In genomic region chr8:112569471-112570141, GRCm38 (mm10) we compare ENCODE assay signal across 8 mouse cellular contexts. TPM values are rescaled to one million over a fixed set of nuclear protein-coding genes. Genes with fewer than 3 reads are reported as not detected.
DNase-seq lines count a peak whose midpoint lies in the region; ATAC-seq and TF ChIP-seq lines count a peak whose summit lies in the region.

TSS of gene Cntnap4 (plus strand) at chr8:112570043.

- TF ChIP-seq EP300 in ES-Bruce4 (IDR thresholded peaks at IDR 0.05; ENCODE audit: insufficient read depth, low read depth, low read length): no peak

- H3K27ac ChIP-seq in ES-Bruce4 (ENCODE audit: insufficient read depth, low read length): no peak within 1 kb of the TSS
- H3K27ac ChIP-seq in forebrain, embryonic 12.5 days: peak within 1 kb of the TSS; percentile 53; the same call in 1 of the 2 replicates
- H3K27ac ChIP-seq in neural tube, embryonic 12.5 days: no peak within 1 kb of the TSS

- H3K36me3 ChIP-seq in ES-Bruce4 (ENCODE audit: control insufficient read depth, insufficient read depth, low read length, poor library complexity, severe bottlenecking): no peaks in the 10 kb centered on the region
- H3K36me3 ChIP-seq in forebrain, embryonic 12.5 days (replicated peaks): no peaks in the 10 kb centered on the region
- no peaks in the 10 kb centered on the region for H3K36me3 ChIP-seq in neural tube, embryonic 12.5 days

- TF ChIP-seq CTCF in ES-Bruce4 (IDR thresholded peaks at IDR 0.05; ENCODE audit: low read depth, low read length): no peak
- no peak for TF ChIP-seq CTCF in brain, embryonic 14.5 days (IDR thresholded peaks at IDR 0.05; ENCODE audit: borderline replicate concordance, extremely low read depth, insufficient read depth, insufficient read length)

- WGBS in forebrain, embryonic 12.5 days: 2% methylated on average over 18 of the region's 18 CpGs
- 3% methylated on average over 18 of the region's 18 CpGs for WGBS in neural tube, embryonic 12.5 days

- ATAC-seq in forebrain, embryonic 12.5 days (ENCODE audit: low FRiP score): peak; percentile 88
- peak; percentile 48 for ATAC-seq in neural tube, embryonic 12.5 days (ENCODE audit: low FRiP score, low read depth)
- ATAC-seq in monocyte, adult 5-6 weeks (replicated peaks; ENCODE audit: insufficient number of reproducible peaks, low FRiP score, low TSS enrichment, poor library complexity, severe bottlenecking): no peak

- H3K9ac ChIP-seq in ES-Bruce4 (ENCODE audit: low read depth, poor library complexity, severe bottlenecking): no peak within 1 kb of the TSS
- peak within 1 kb of the TSS; percentile 61 for H3K9ac ChIP-seq in forebrain, embryonic 12.5 days
- peak within 1 kb of the TSS; percentile 38 for H3K9ac ChIP-seq in neural tube, embryonic 12.5 days

- peak within 1 kb of the TSS; percentile 45; the same call in 1 of the 2 replicates for H3K4me3 ChIP-seq in ES-Bruce4 (ENCODE audit: low read depth, low read length)
- H3K4me3 ChIP-seq in forebrain, embryonic 12.5 days (replicated peaks): peak within 1 kb of the TSS; percentile 52
- peak within 1 kb of the TSS; percentile 46 for H3K4me3 ChIP-seq in neural tube, embryonic 12.5 days

- peak within 1 kb of the TSS; percentile 73 for H3K4me2 ChIP-seq in forebrain, embryonic 12.5 days
- H3K4me2 ChIP-seq in neural tube, embryonic 12.5 days (replicated peaks): peak within 1 kb of the TSS; percentile 74

- H3K9me3 ChIP-seq in ES-Bruce4 (replicated peaks; ENCODE audit: control insufficient read depth, insufficient read depth, low read length, poor library complexity, severe bottlenecking): no peaks in the 10 kb centered on the region
- no peaks in the 10 kb centered on the region for H3K9me3 ChIP-seq in forebrain, embryonic 12.5 days
- H3K9me3 ChIP-seq in neural tube, embryonic 12.5 days: no peaks in the 10 kb centered on the region

- peak; percentile 90 for DNase-seq in brain, embryonic 14.5 days (ENCODE audit: low read depth)
- peak; percentile 23 to 33 for DNase-seq in layer of hippocampus, postnatal 25 days (ENCODE audit: extremely low spot score in 1 of 2, low spot score in 1 of 2)
- no peak for DNase-seq in urinary bladder, postnatal 14 days (ENCODE audit: low spot score)
- DNase-seq in lung, postnatal 10 days: no peak

- TF ChIP-seq POLR2A in ES-Bruce4 (IDR thresholded peaks at IDR 0.05; ENCODE audit: insufficient read depth, low read length): no peak
- no peak for TF ChIP-seq POLR2A in brain, embryonic 14.5 days (IDR thresholded peaks at IDR 0.05; ENCODE audit: borderline replicate concordance, extremely low read depth, insufficient read depth, insufficient read length, poor library complexity, severe bottlenecking)

- no peaks in the 10 kb centered on the region for H3K27me3 ChIP-seq in ES-Bruce4 (ENCODE audit: control insufficient read depth, insufficient read depth, low read length, poor library complexity, severe bottlenecking)
- H3K27me3 ChIP-seq in forebrain, embryonic 12.5 days: peaks cover 8% of the 10 kb centered on the region
- H3K27me3 ChIP-seq in neural tube, embryonic 12.5 days (replicated peaks): 0 out of 2 replicates have a peak, but pooled peaks cover 2% of the 10 kb centered on the region

- H3K4me1 ChIP-seq in ES-Bruce4 (ENCODE audit: control insufficient read depth, insufficient read depth, low read length): no peaks in the 10 kb centered on the region
- peaks cover 3% of the 10 kb centered on the region; the same call in 1 of the 2 replicates for H3K4me1 ChIP-seq in forebrain, embryonic 12.5 days
- 0 out of 2 replicates have a peak, but pooled peaks cover 3% of the 10 kb centered on the region for H3K4me1 ChIP-seq in neural tube, embryonic 12.5 days

RNA-seq across cellular contexts. Expression of gene Cntnap4, which starts in this region (rescaled TPM):
- polyA plus RNA-seq in ES-Bruce4 (2011; ENCODE audit: insufficient read depth, insufficient read length, low read depth, missing spikeins): not detected in 2 replicates
- 11.8 and 15.6 TPM in 2 replicates for polyA plus RNA-seq in brain, embryonic 14.5 days (2012; rRNA removed)
- polyA plus RNA-seq in forebrain, embryonic 12.5 days (2016; fragmentation: Nextera tagmentation; extraction: Ambion mirVana): 3.1 and 3.6 TPM in 2 replicates
- total RNA-seq in layer of hippocampus, postnatal 25 days (2021): 10 to 100 TPM; 17.3 to 19.5 TPM
- polyA plus RNA-seq in neural tube, embryonic 12.5 days (2016; fragmentation: Nextera tagmentation; extraction: Ambion mirVana): 4.6 and 5.3 TPM in 2 replicates
- not detected in 3 replicates for total RNA-seq in monocyte, adult 5-6 weeks (2017)

Comparison
In these comparisons a context has a peak if more than half of its experiments do, and no peak if none do; other contexts are left out.
1. RNA of gene Cntnap4 (total RNA-seq): 17.3 to 19.5 TPM in layer of hippocampus, postnatal 25 days; not detected in monocyte, adult 5-6 weeks; every median in the first group is over 10 times any median in the second.
2. DNase-seq: peak in brain, embryonic 14.5 days (single experiment) and layer of hippocampus, postnatal 25 days (2 of 2); none in urinary bladder, postnatal 14 days (single experiment) and lung, postnatal 10 days (single experiment).
3. Peak in every context shown above with its lines, with median percentiles within 50 percentile points of each other: H3K4me3 ChIP-seq.